Mouse (Mus musculus): ENCODE data around the gene Gjb3. TPM values are rescaled to one million over a fixed set of nuclear protein-coding genes. Genes with fewer than 3 reads are reported as not detected.
A peak's percentile ranks its signal among the peaks of the same experiment; 100 is the strongest.

The Gjb3 gene
- not detected in 2 replicates for total RNA-seq (2014; fragmentation: Nextera tagmentation)
- total RNA-seq (2017): 0.06 TPM in 1 of 2 replicates, not detected in the other
- polyA plus RNA-seq (2012): not detected in 2 replicates

GRCm38 (mm10) chr4:127330181-127331100 is at the start of gene Gjb3:
Gene Gjb3 (minus strand): TSS chr4:127330844.
- H3K4me1 ChIP-seq (ENCODE audit: insufficient read depth, low read depth, low read length): no peaks in the 10 kb centered on the region
- no peaks in the 10 kb centered on the region; the same call in 1 of the 2 replicates for H3K27me3 ChIP-seq (ENCODE audit: insufficient read depth, low read length)
- no peak for TF ChIP-seq GATA1 (IDR thresholded peaks at IDR 0.05; ENCODE audit: borderline replicate concordance, low read length)
- TF ChIP-seq CTCF (IDR thresholded peaks at IDR 0.05; ENCODE audit: low read depth, low read length): no peak
- no peak for TF ChIP-seq POLR2AphosphoS5 (IDR thresholded peaks at IDR 0.05; ENCODE audit: insufficient replicate concordance, low read depth, low read length)
- no peak for TF ChIP-seq TAL1 (conservative IDR thresholded peaks at IDR 0.05; ENCODE audit: low read depth, low read length)
- TF ChIP-seq GATA2 (IDR thresholded peaks at IDR 0.05; ENCODE audit: borderline replicate concordance, low read depth, low read length): no peak
- no peaks in the 10 kb centered on the region for H3K36me3 ChIP-seq (replicated peaks)
- no peak for DNase-seq (ENCODE audit: low spot score)
- ATAC-seq (ENCODE audit: extremely low read depth, insufficient number of reproducible peaks, low FRiP score, poor library complexity, severe bottlenecking): no peak
- peak within 1 kb of the TSS; percentile 40; the same call in 1 of the 2 replicates for H3K4me3 ChIP-seq (ENCODE audit: low read depth, low read length)
- peaks cover 82% of the 10 kb centered on the region for H3K9me3 ChIP-seq (replicated peaks)

GRCm38 (mm10) chr4:127377344-127377743 is 46.7 kb upstream of the Gjb3 start:
- H3K4me1 ChIP-seq (ENCODE audit: insufficient read depth, low read depth, low read length): no peaks in the 10 kb centered on the region
- TF ChIP-seq GATA2 (IDR thresholded peaks at IDR 0.05; ENCODE audit: borderline replicate concordance, low read depth, low read length) (no peak), CTCF (IDR thresholded peaks at IDR 0.05; ENCODE audit: low read depth, low read length) (0 out of 2 replicates have a peak, but pooled peaks have one; percentile 12)
- DNase-seq (ENCODE audit: low spot score) (no peak), ATAC-seq (ENCODE audit: extremely low read depth, insufficient number of reproducible peaks, low FRiP score, poor library complexity, severe bottlenecking) (no peak)
- peaks cover 79% of the 10 kb centered on the region for H3K9me3 ChIP-seq (replicated peaks)
- no peaks in the 10 kb centered on the region for H3K36me3 ChIP-seq (replicated peaks)
- H3K27me3 ChIP-seq (ENCODE audit: insufficient read depth, low read length): no peaks in the 10 kb centered on the region
- H3K4me3 ChIP-seq (ENCODE audit: low read depth, low read length): no peak overlapping the region

- Histone ChIP-seq H3K36me3 (replicated peaks) (no peaks in the 10 kb centered on the region), H3K4me1 (ENCODE audit: insufficient read depth, low read depth, low read length) (no peaks in the 10 kb centered on the region), H3K4me3 (ENCODE audit: low read depth, low read length) (no peak overlapping the region), H3K27me3 (ENCODE audit: insufficient read depth, low read length) (no peaks in the 10 kb centered on the region), H3K9me3 (replicated peaks) (peaks cover 82% of the 10 kb centered on the region)
- TF ChIP-seq CTCF (IDR thresholded peaks at IDR 0.05; ENCODE audit: low read depth, low read length): no peak
- no peak for TF ChIP-seq TAL1 (conservative IDR thresholded peaks at IDR 0.05; ENCODE audit: low read depth, low read length)
- ATAC-seq (ENCODE audit: extremely low read depth, insufficient number of reproducible peaks, low FRiP score, poor library complexity, severe bottlenecking): no peak
- no peak for DNase-seq (ENCODE audit: low spot score)
Measured at GRCm38 (mm10) chr4:127375541-127376177, 45.0 kb upstream of the Gjb3 start.

- no peak for ATAC-seq (ENCODE audit: extremely low read depth, insufficient number of reproducible peaks, low FRiP score, poor library complexity, severe bottlenecking)
- DNase-seq (ENCODE audit: low spot score): no peak
Measured at GRCm38 (mm10) chr4:127374645-127375044, 44.0 kb upstream of the Gjb3 start.

GRCm38 (mm10) chr4:127373491-127373890 is 42.8 kb upstream of the Gjb3 start:
- Histone ChIP-seq H3K36me3 (replicated peaks) (no peaks in the 10 kb centered on the region), H3K4me1 (ENCODE audit: insufficient read depth, low read depth, low read length) (no peaks in the 10 kb centered on the region), H3K9me3 (replicated peaks) (peaks cover 81% of the 10 kb centered on the region), H3K4me3 (ENCODE audit: low read depth, low read length) (no peak overlapping the region), H3K27me3 (ENCODE audit: insufficient read depth, low read length) (no peaks in the 10 kb centered on the region)
- no peak for DNase-seq (ENCODE audit: low spot score)
- TF ChIP-seq TAL1 (conservative IDR thresholded peaks at IDR 0.05; ENCODE audit: low read depth, low read length) (no peak), GATA1 (IDR thresholded peaks at IDR 0.05; ENCODE audit: borderline replicate concordance, low read length) (no peak), GATA2 (IDR thresholded peaks at IDR 0.05; ENCODE audit: borderline replicate concordance, low read depth, low read length) (no peak), CTCF (IDR thresholded peaks at IDR 0.05; ENCODE audit: low read depth, low read length) (no peak), POLR2AphosphoS5 (IDR thresholded peaks at IDR 0.05; ENCODE audit: insufficient replicate concordance, low read depth, low read length) (no peak)
- ATAC-seq (ENCODE audit: extremely low read depth, insufficient number of reproducible peaks, low FRiP score, poor library complexity, severe bottlenecking): no peak

More at GRCm38 (mm10) chr4:127374645-127375044, 44.0 kb upstream of the Gjb3 start:
- Histone ChIP-seq H3K4me1 (ENCODE audit: insufficient read depth, low read depth, low read length) (no peaks in the 10 kb centered on the region), H3K27me3 (ENCODE audit: insufficient read depth, low read length) (no peaks in the 10 kb centered on the region), H3K9me3 (replicated peaks) (peaks cover 81% of the 10 kb centered on the region), H3K36me3 (replicated peaks) (no peaks in the 10 kb centered on the region), H3K4me3 (ENCODE audit: low read depth, low read length) (no peak overlapping the region)
- TF ChIP-seq CTCF (IDR thresholded peaks at IDR 0.05; ENCODE audit: low read depth, low read length) (no peak), POLR2AphosphoS5 (IDR thresholded peaks at IDR 0.05; ENCODE audit: insufficient replicate concordance, low read depth, low read length) (no peak), TAL1 (conservative IDR thresholded peaks at IDR 0.05; ENCODE audit: low read depth, low read length) (no peak), GATA1 (IDR thresholded peaks at IDR 0.05; ENCODE audit: borderline replicate concordance, low read length) (no peak), GATA2 (IDR thresholded peaks at IDR 0.05; ENCODE audit: borderline replicate concordance, low read depth, low read length) (no peak)

- no peak for ATAC-seq (ENCODE audit: extremely low read depth, insufficient number of reproducible peaks, low FRiP score, poor library complexity, severe bottlenecking)
- no peak for TF ChIP-seq GATA1 (IDR thresholded peaks at IDR 0.05; ENCODE audit: borderline replicate concordance, low read length)
- TF ChIP-seq GATA2 (IDR thresholded peaks at IDR 0.05; ENCODE audit: borderline replicate concordance, low read depth, low read length): no peak
- no peak for TF ChIP-seq CTCF (IDR thresholded peaks at IDR 0.05; ENCODE audit: low read depth, low read length)
- no peak for TF ChIP-seq POLR2AphosphoS5 (IDR thresholded peaks at IDR 0.05; ENCODE audit: insufficient replicate concordance, low read depth, low read length)
- no peak for TF ChIP-seq TAL1 (conservative IDR thresholded peaks at IDR 0.05; ENCODE audit: low read depth, low read length)
Measured at GRCm38 (mm10) chr4:127371546-127371945, 40.9 kb upstream of the Gjb3 start.

More at GRCm38 (mm10) chr4:127371546-127371945, 40.9 kb upstream of the Gjb3 start:
- Histone ChIP-seq H3K4me3 (ENCODE audit: low read depth, low read length) (no peak overlapping the region), H3K9me3 (replicated peaks) (peaks cover 87% of the 10 kb centered on the region), H3K27me3 (ENCODE audit: insufficient read depth, low read length) (no peaks in the 10 kb centered on the region), H3K4me1 (ENCODE audit: insufficient read depth, low read depth, low read length) (no peaks in the 10 kb centered on the region), H3K36me3 (replicated peaks) (no peaks in the 10 kb centered on the region)
- no peak for DNase-seq (ENCODE audit: low spot score)
